Mouse (Mus musculus): ENCODE results near the gene Gm10439.
"Not testable (repeated sequence)": the region's sequence is repeated elsewhere in the genome, so short reads cannot be mapped to it uniquely, and the experiment has no call there.

The Gm10439 gene

DNA sequence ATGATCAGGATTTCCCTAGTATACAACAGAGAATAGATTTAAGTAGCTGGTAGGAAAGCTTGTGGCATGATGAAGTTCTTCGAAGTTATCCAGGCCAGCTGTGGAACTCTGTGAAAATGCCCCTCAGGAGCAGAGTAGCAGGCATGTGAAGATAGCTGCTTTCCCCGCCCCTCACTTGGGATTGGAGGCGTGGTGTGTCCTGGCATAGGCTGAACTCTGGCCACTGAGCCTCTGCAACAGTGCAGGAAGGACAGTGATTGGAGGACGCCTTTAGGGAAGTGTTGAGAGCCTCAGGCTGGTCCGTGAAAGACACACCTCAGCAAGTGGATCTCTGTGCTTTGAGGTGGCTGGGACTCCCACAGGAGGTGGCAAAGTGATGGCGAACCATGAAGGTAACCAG lies at the start of gene Gm10439:
Gene Gm10439 (plus strand): TSS at position 301 of the 400 bp plus-strand sequence.
- DNase-seq = not testable (repeated sequence)
